Comparison of ENCODE assay signal across 9 mouse cellular contexts in the genomic region with DNA sequence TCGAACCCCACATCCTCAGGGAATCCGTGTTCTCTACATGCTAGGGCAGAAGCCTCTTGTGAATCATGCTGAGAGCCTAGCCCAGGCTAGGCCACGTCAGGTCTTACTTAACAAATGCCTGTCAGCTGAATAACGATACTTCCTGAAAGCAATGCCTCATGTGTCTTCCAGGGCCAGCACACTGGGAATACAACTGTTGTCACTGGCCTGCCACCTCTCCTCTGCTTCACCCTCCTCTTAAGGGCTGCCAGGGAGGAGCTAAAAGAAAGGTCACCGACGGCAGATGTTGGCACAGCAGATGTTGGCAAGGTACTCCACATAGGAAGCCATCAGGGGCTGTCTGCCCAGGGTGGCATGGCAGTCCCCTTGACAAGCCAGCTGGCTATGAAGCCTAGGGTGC. TPM values are rescaled to one million over a fixed set of nuclear protein-coding genes. Genes with fewer than 3 reads are reported as not detected.
DNase-seq lines count a peak whose midpoint lies in the region; ATAC-seq and TF ChIP-seq lines count a peak whose summit lies in the region.
"Had no signal": no experiment of that assay in that cellular context is flagged by ENCODE, and none has a peak within 500 bp of the region (broad histone marks: within the 10 kb centered on the region; RNA-seq: fewer than 3 reads in every experiment).

No protein-coding gene starts in this region.

- H3K79me2 ChIP-seq in CH12.LX (replicated peaks; ENCODE audit: control insufficient read depth, extremely low read depth, insufficient read depth, poor library complexity, severe bottlenecking): peaks cover 38% of the 10 kb centered on the region

- dilution Hi-C loops in CH12.LX (cut with MboI; ENCODE audit: extremely low pct_ligation_motif_present, extremely low pct_unique_long_range_greater_than_20kb, low sequenced_read_pairs): no loop called here

- no peak overlapping the region for H3K9ac ChIP-seq in kidney, embryonic 15.5 days
- H3K9ac ChIP-seq in CH12.LX (ENCODE audit: insufficient read depth, low read depth): 0 out of 2 replicates have a peak overlapping the region, but pooled peaks have one; percentile 8
- H3K9ac ChIP-seq in heart, postnatal 0 days (replicated peaks; ENCODE audit: low read depth, low read length): no peak overlapping the region

- H3K27me3 ChIP-seq in kidney, embryonic 15.5 days: no peaks in the 10 kb centered on the region
- no peaks in the 10 kb centered on the region for H3K27me3 ChIP-seq in kidney, adult 2 months (replicated peaks; ENCODE audit: control insufficient read depth, insufficient read depth, low read length)
- no peaks in the 10 kb centered on the region for H3K27me3 ChIP-seq in CH12.LX (replicated peaks)
- H3K27me3 ChIP-seq in heart, postnatal 0 days (ENCODE audit: control insufficient read depth, insufficient read depth, low read length): no peaks in the 10 kb centered on the region

- peaks cover 91% of the 10 kb centered on the region for H3K4me1 ChIP-seq in kidney, embryonic 15.5 days
- peaks cover 35% of the 10 kb centered on the region for H3K4me1 ChIP-seq in kidney, adult 2 months (ENCODE audit: control insufficient read depth, insufficient read depth, low read length)
- H3K4me1 ChIP-seq in CH12.LX (ENCODE audit: control insufficient read depth in 1 of 2, insufficient read depth in 2 of 2): peaks cover 64 to 91% of the 10 kb centered on the region in 2 experiments
- peaks cover 45% of the 10 kb centered on the region for H3K4me1 ChIP-seq in brown adipose tissue, adult 24 weeks (ENCODE audit: control insufficient read depth, insufficient read depth, insufficient read length, low read length)
- H3K4me1 ChIP-seq in heart, postnatal 0 days (ENCODE audit: control insufficient read depth, insufficient read depth): peaks cover 76% of the 10 kb centered on the region

- peaks cover 12% of the 10 kb centered on the region for H3K36me3 ChIP-seq in kidney, embryonic 15.5 days
- no peaks in the 10 kb centered on the region for H3K36me3 ChIP-seq in kidney, adult 2 months (ENCODE audit: control insufficient read depth, insufficient read depth, low read length)
- H3K36me3 ChIP-seq in CH12.LX (replicated peaks in 1 of 2; ENCODE audit: control insufficient read depth in 1 of 2, insufficient read depth in 1 of 2, low read length in 1 of 2): peaks cover 5 to 26% of the 10 kb centered on the region in 2 experiments
- H3K36me3 ChIP-seq in heart, postnatal 0 days (replicated peaks; ENCODE audit: control insufficient read depth, insufficient read depth, low read length): peaks cover 7% of the 10 kb centered on the region; the same call in 1 of the 2 replicates

- WGBS in kidney, embryonic 15.5 days: 81% methylated on average over 6 of the region's 6 CpGs
- WGBS in kidney, adult 2 months: 59% methylated on average over 6 of the region's 6 CpGs
- WGBS in heart, postnatal 0 days: 52% methylated on average over 6 of the region's 6 CpGs

- TF ChIP-seq CTCF in kidney, adult 2 months (conservative IDR thresholded peaks at IDR 0.05; ENCODE audit: insufficient read depth, insufficient read length, low read depth, low read length): no peak
- TF ChIP-seq CTCF in CH12.LX (conservative IDR thresholded peaks at IDR 0.05 in 1 of 2, IDR thresholded peaks at IDR 0.05 in 1 of 2; ENCODE audit: low read depth in 2 of 2, low read length in 2 of 2): no peak
- TF ChIP-seq CTCF in heart, postnatal 0 days (IDR thresholded peaks at IDR 0.05; ENCODE audit: low read depth): no peak

- H3K4me3 ChIP-seq in kidney, embryonic 15.5 days (replicated peaks): no peak overlapping the region
- H3K4me3 ChIP-seq in kidney, adult 2 months (ENCODE audit: insufficient read depth, low read depth, low read length): no peak overlapping the region
- no peak overlapping the region for H3K4me3 ChIP-seq in CH12.LX (replicated peaks in 1 of 3; ENCODE audit: low read depth in 2 of 3, low read length in 2 of 3, poor library complexity in 1 of 3)
- H3K4me3 ChIP-seq in brown adipose tissue, adult 24 weeks (ENCODE audit: insufficient read depth, low read depth, low read length): no peak overlapping the region
- no peak overlapping the region for H3K4me3 ChIP-seq in heart, postnatal 0 days (ENCODE audit: low read depth, low read length)

- no peaks in the 10 kb centered on the region for H3K9me3 ChIP-seq in kidney, embryonic 15.5 days (replicated peaks)
- no peaks in the 10 kb centered on the region for H3K9me3 ChIP-seq in CH12.LX (replicated peaks; ENCODE audit: low read length)
- H3K9me3 ChIP-seq in heart, postnatal 0 days (replicated peaks; ENCODE audit: control insufficient read depth, low read length): no peaks in the 10 kb centered on the region

- no peak for DNase-seq in kidney, adult 2 months
- no peak for DNase-seq in CH12.LX (ENCODE audit: extremely low read depth)
- DNase-seq in heart, postnatal 0 days (ENCODE audit: low spot score): no peak
- DNase-seq in B cell, adult 2 months: no peak
- DNase-seq in urinary bladder, adult 18-20 months (ENCODE audit: low spot score in 2 of 2): no peak
- DNase-seq in retina, embryonic 14.5 days (ENCODE audit: low spot score): no peak
- DNase-seq: cerebellum, adult 9-10 months had no signal

- TF ChIP-seq POLR2A in kidney, adult 2 months (IDR thresholded peaks at IDR 0.05; ENCODE audit: low read depth, low read length): no peak
- no peak for TF ChIP-seq POLR2A in CH12.LX (IDR thresholded peaks at IDR 0.05; ENCODE audit: low read depth, low read length)

- peak overlapping the region; percentile 88 for H3K27ac ChIP-seq in kidney, embryonic 15.5 days
- H3K27ac ChIP-seq in kidney, adult 2 months (ENCODE audit: insufficient read depth, low read depth, low read length): no peak overlapping the region
- H3K27ac ChIP-seq in CH12.LX (ENCODE audit: insufficient read depth, low read depth): peak overlapping the region; percentile 69
- H3K27ac ChIP-seq in brown adipose tissue, adult 24 weeks (replicated peaks; ENCODE audit: low read depth, low read length): peak overlapping the region; percentile 66
- H3K27ac ChIP-seq in heart, postnatal 0 days (ENCODE audit: low read depth): peak overlapping the region; percentile 81

- ATAC-seq in kidney, embryonic 15.5 days (replicated peaks; ENCODE audit: low FRiP score): no peak
- no peak for ATAC-seq in heart, postnatal 0 days (ENCODE audit: insufficient read depth, low read depth)

- TF ChIP-seq RAD21 in CH12.LX (IDR thresholded peaks at IDR 0.05; ENCODE audit: low read depth, low read length): no peak

- in situ Hi-C loops in CH12.LX (cut with MboI; ENCODE audit: low pct_ligation_motif_present, low pct_unique_long_range_greater_than_20kb, low sequenced_read_pairs): no loop called here

- TF ChIP-seq EP300 in CH12.LX (IDR thresholded peaks at IDR 0.05; ENCODE audit: low read length): no peak
- TF ChIP-seq EP300 in heart, postnatal 0 days (IDR thresholded peaks at IDR 0.05; ENCODE audit: low read depth): no peak

- H3K4me2 ChIP-seq in kidney, embryonic 15.5 days: no peak overlapping the region
- H3K4me2 ChIP-seq in CH12.LX (ENCODE audit: insufficient read depth, low read depth, poor library complexity, severe bottlenecking): no peak overlapping the region
- peak overlapping the region; percentile 64; the same call in 1 of the 2 replicates for H3K4me2 ChIP-seq in heart, postnatal 0 days (ENCODE audit: low read depth, low read length)

TF ChIP-seq in CH12.LX, 34 proteins besides CTCF, POLR2A, EP300 and RAD21:
- TF ChIP-seq MYC (IDR thresholded peaks at IDR 0.05; ENCODE audit: low read depth, low read length): no peak

RNA-seq across cellular contexts. Expression of a gene that starts 20.3 kb away (rescaled TPM):
- 29.9 and 35.2 TPM in 2 replicates for polyA plus RNA-seq in kidney, embryonic 15.5 days (2015; fragmentation: Nextera tagmentation; extraction: Ambion mirVana)
- polyA plus RNA-seq in kidney, adult 2 months (2012; rRNA removed): 41.6 and 45.4 TPM in 2 replicates
- 18.0 and 21.7 TPM in 2 replicates for total RNA-seq in CH12.LX (2012; rRNA removed)
- 17.7 and 19.8 TPM in 2 replicates for total RNA-seq in CH12.LX (2014; rRNA removed)
- polyA plus RNA-seq in CH12.LX (2012; ENCODE audit: insufficient read length, low read depth): 47.8 and 55.2 TPM in 2 replicates
- 10.0 and 10.2 TPM in 2 replicates for polyA plus RNA-seq in brown adipose tissue, adult 24 weeks (2012; ENCODE audit: insufficient read depth, insufficient read length, missing spikeins)
- total RNA-seq in heart, postnatal 0 days (2014; rRNA removed; ENCODE audit: low replicate concordance): 34.4 and 36.9 TPM in 2 replicates
- 15.6 TPM in 2 replicates for polyA plus RNA-seq in heart, postnatal 0 days (2015; fragmentation: Nextera tagmentation; extraction: Ambion mirVana)

RNA-seq across cellular contexts. Expression of a gene that starts 45.7 kb away (rescaled TPM):
- polyA plus RNA-seq in kidney, embryonic 15.5 days (2015; fragmentation: Nextera tagmentation; extraction: Ambion mirVana): 57.5 and 58.8 TPM in 2 replicates
- 182 and 203 TPM in 2 replicates for polyA plus RNA-seq in kidney, adult 2 months (2012; rRNA removed)
- 35.0 and 39.4 TPM in 2 replicates for total RNA-seq in CH12.LX (2012; rRNA removed)
- 23.2 and 25.4 TPM in 2 replicates for total RNA-seq in CH12.LX (2014; rRNA removed)
- polyA plus RNA-seq in CH12.LX (2012; ENCODE audit: insufficient read length, low read depth): 50.6 and 56.0 TPM in 2 replicates
- 70.5 and 79.9 TPM in 2 replicates for polyA plus RNA-seq in brown adipose tissue, adult 24 weeks (2012; ENCODE audit: insufficient read depth, insufficient read length, missing spikeins)
- total RNA-seq in heart, postnatal 0 days (2014; rRNA removed; ENCODE audit: low replicate concordance): 56.5 and 76.1 TPM in 2 replicates
- polyA plus RNA-seq in heart, postnatal 0 days (2015; fragmentation: Nextera tagmentation; extraction: Ambion mirVana): 90.9 and 92.1 TPM in 2 replicates

RNA-seq across cellular contexts. Expression of a gene that starts 56.3 kb away (rescaled TPM):
- polyA plus RNA-seq in kidney, embryonic 15.5 days (2015; fragmentation: Nextera tagmentation; extraction: Ambion mirVana): 23.0 and 29.7 TPM in 2 replicates
- 136 and 184 TPM in 2 replicates for polyA plus RNA-seq in kidney, adult 2 months (2012; rRNA removed)
- 2.8 and 3.4 TPM in 2 replicates for total RNA-seq in CH12.LX (2012; rRNA removed)
- 2.2 and 3.2 TPM in 2 replicates for total RNA-seq in CH12.LX (2014; rRNA removed)
- polyA plus RNA-seq in CH12.LX (2012; ENCODE audit: insufficient read length, low read depth): 1.7 and 2.5 TPM in 2 replicates
- polyA plus RNA-seq in brown adipose tissue, adult 24 weeks (2012; ENCODE audit: insufficient read depth, insufficient read length, missing spikeins): 6.1 and 6.6 TPM in 2 replicates
- 51.6 and 57.8 TPM in 2 replicates for total RNA-seq in heart, postnatal 0 days (2014; rRNA removed; ENCODE audit: low replicate concordance)
- polyA plus RNA-seq in heart, postnatal 0 days (2015; fragmentation: Nextera tagmentation; extraction: Ambion mirVana): 15.5 and 17.6 TPM in 2 replicates
